Mouse (Mus musculus) stomach, embryonic 14.5 days (tissue): ENCODE data around the gene Ccdc84. TPM values are rescaled to one million over a fixed set of nuclear protein-coding genes. Genes with fewer than 3 reads are reported as not detected.
"Not testable (repeated sequence)": the region's sequence is repeated elsewhere in the genome, so short reads cannot be mapped to it uniquely, and the experiment has no call there.

Experiments
- ATAC-seq: fragments of 200-750 bp; cut with Nextera tagmentation; 2 replicates; pipeline ENCODE4 v1.8.0; 2017; ENCODE audit warnings: low read depth, moderate TSS enrichment; ENCODE audit not compliant: insufficient number of reproducible peaks, insufficient read depth, low FRiP score
- H3K27ac ChIP-seq: fragments of 300-500 bp; sonication (generic); 2 replicates; pipeline ENCODE4 v1.5.1; 2014; ENCODE audit warnings: mild to moderate bottlenecking, low read length, moderate library complexity, mixed read lengths
- H3K27me3 ChIP-seq: fragments of 300-500 bp; sonication (generic); 2 replicates; pipeline ENCODE4 v1.6.1; 2014; ENCODE audit warnings: low read length, control low read depth, mixed read lengths; ENCODE audit not compliant: control insufficient read depth, insufficient read depth
- H3K36me3 ChIP-seq: fragments of 300-500 bp; sonication (generic); 2 replicates; pipeline ENCODE4 v1.6.1; 2014; ENCODE audit warnings: mild to moderate bottlenecking, control low read depth, low read length, moderate library complexity, mixed read lengths; ENCODE audit not compliant: control insufficient read depth, insufficient read depth
- H3K4me1 ChIP-seq: fragments of 300-500 bp; sonication (generic); 2 replicates; pipeline ENCODE4 v1.6.1; 2014; ENCODE audit warnings: low read length, control low read depth, mixed read lengths; ENCODE audit not compliant: control insufficient read depth, insufficient read depth
- H3K4me2 ChIP-seq: fragments of 300-500 bp; sonication (generic); replicated peaks from 2 replicates; pipeline ENCODE4 v1.6.1; 2014; ENCODE audit warnings: low read depth, low read length, control low read depth
- H3K4me3 ChIP-seq: fragments of 300-500 bp; sonication (generic); 2 replicates; pipeline ENCODE4 v1.5.1; 2014; ENCODE audit warnings: low read depth, low read length, control low read depth
- H3K9ac ChIP-seq: fragments of 300-500 bp; sonication (generic); replicated peaks from 2 replicates; pipeline ENCODE4 v1.6.1; 2014; ENCODE audit warnings: low read depth, mild to moderate bottlenecking, control low read depth, low read length, moderate library complexity, mixed read lengths
- H3K9me3 ChIP-seq: fragments of 300-500 bp; sonication (generic); 2 replicates; pipeline ENCODE4 v1.6.1; 2016; ENCODE audit warnings: low read depth, low read length, control low read depth; ENCODE audit not compliant: control insufficient read depth
- WGBS: fragments of 180-500 bp; shearing (Covaris S2); extraction: QIAGEN DNeasy Blood & Tissue Kit; methylation state at CpG from one replicate; pipeline ENCODE4 v1.1.7; 2014; 5-methylcytosine and 5-hydroxymethylcytosine counted together
- polyA plus RNA-seq: library from polyadenylated mRNA; unstranded; fragments of >200 nt; fragmentation: Nextera tagmentation; extraction: Ambion mirVana; gene quantifications from 2 replicates; pipeline ENCODE4 v1.2.1, GENCODE M21; 2014

Gene Ccdc84
- polyA plus RNA-seq, 1 experiment from 2014 or later = 27.0 TPM

- Histone ChIP-seq H3K9ac (no peak overlapping the region), H3K27ac (no peak overlapping the region), H3K4me2 (no peak overlapping the region), H3K4me1 (no peaks in the 10 kb centered on the region), H3K4me3 (no peak overlapping the region), H3K9me3 (no peaks in the 10 kb centered on the region), H3K27me3 (no peaks in the 10 kb centered on the region), H3K36me3 (no peaks in the 10 kb centered on the region)
- WGBS = 77% methylated on average over 6 of the region's 6 CpGs
- no peak for ATAC-seq
Observed at GRCm38 (mm10) chr9:44435747-44436146, 17.4 kb upstream of the Ccdc84 start.

GRCm38 (mm10) chr9:44432577-44433185, 14.3 kb upstream of the Ccdc84 start:
- H3K27me3 ChIP-seq = no peaks in the 10 kb centered on the region
- no peak for ATAC-seq
- H3K9me3 ChIP-seq = no peaks in the 10 kb centered on the region
- no peak overlapping the region for H3K27ac ChIP-seq
- H3K4me2 ChIP-seq = no peak overlapping the region
- H3K4me3 ChIP-seq = no peak overlapping the region
- no peaks in the 10 kb centered on the region for H3K36me3 ChIP-seq
- H3K4me1 ChIP-seq = no peaks in the 10 kb centered on the region
- H3K9ac ChIP-seq = no peak overlapping the region
- WGBS = 43% methylated on average over 5 of the region's 5 CpGs

GRCm38 (mm10) chr9:44423576-44423975, 5.2 kb upstream of the Ccdc84 start:
- Histone ChIP-seq H3K9ac (no peak overlapping the region), H3K36me3 (no peaks in the 10 kb centered on the region), H3K9me3 (no peaks in the 10 kb centered on the region), H3K27ac (no peak overlapping the region), H3K27me3 (no peaks in the 10 kb centered on the region), H3K4me1 (no peaks in the 10 kb centered on the region), H3K4me3 (no peak overlapping the region), H3K4me2 (no peak overlapping the region)
- WGBS = 74% methylated on average over 4 of the region's 4 CpGs
- no peak for ATAC-seq

GRCm38 (mm10) chr9:44420280-44420898, 2.0 kb upstream of the Ccdc84 start:
- no peaks in the 10 kb centered on the region for H3K9me3 ChIP-seq
- H3K27ac ChIP-seq = no peak overlapping the region
- 71% methylated on average over 5 of the region's 5 CpGs for WGBS
- ATAC-seq = no peak
- H3K4me3 ChIP-seq = no peak overlapping the region
- H3K4me1 ChIP-seq = peaks cover 4% of the 10 kb centered on the region
- no peak overlapping the region for H3K9ac ChIP-seq
- no peaks in the 10 kb centered on the region for H3K36me3 ChIP-seq
- no peak overlapping the region for H3K4me2 ChIP-seq
- H3K27me3 ChIP-seq = no peaks in the 10 kb centered on the region

- not testable (repeated sequence) for H3K27me3 ChIP-seq
Observed at GRCm38 (mm10) chr9:44419730-44420129, 1.4 kb upstream of the Ccdc84 start.

GRCm38 (mm10) chr9:44417892-44418363, 441 bp downstream of the Ccdc84 start:
- peak overlapping the region; percentile 63; the same call in 1 of the 2 replicates for H3K27ac ChIP-seq
- peaks cover 4% of the 10 kb centered on the region for H3K4me1 ChIP-seq
- peak overlapping the region; percentile 85 for H3K4me2 ChIP-seq
- peak overlapping the region; percentile 83 for H3K9ac ChIP-seq
- H3K4me3 ChIP-seq = peak overlapping the region; percentile 88
- no peaks in the 10 kb centered on the region for H3K27me3 ChIP-seq
- H3K36me3 ChIP-seq = peaks cover 10% of the 10 kb centered on the region
- WGBS = under 1% methylated on average over 38 of the region's 38 CpGs
- peak; percentile 91 for ATAC-seq
- no peaks in the 10 kb centered on the region for H3K9me3 ChIP-seq

More at GRCm38 (mm10) chr9:44419730-44420129, 1.4 kb upstream of the Ccdc84 start:
- H3K36me3 ChIP-seq, H3K27ac ChIP-seq, H3K9me3 ChIP-seq, ATAC-seq, H3K9ac ChIP-seq, H3K4me2 ChIP-seq, H3K4me1 ChIP-seq, H3K4me3 ChIP-seq: not testable (repeated sequence)
- 91% methylated on average over 9 of the region's 9 CpGs for WGBS

- ATAC-seq = peak; percentile 61
- Histone ChIP-seq H3K4me1 (peaks cover 4% of the 10 kb centered on the region), H3K4me3 (peak overlapping the region; percentile 88), H3K4me2 (peak overlapping the region; percentile 85), H3K27ac (peak overlapping the region; percentile 63; the same call in 1 of the 2 replicates), H3K27me3 (no peaks in the 10 kb centered on the region), H3K9me3 (no peaks in the 10 kb centered on the region), H3K36me3 (peaks cover 16% of the 10 kb centered on the region), H3K9ac (peak overlapping the region; percentile 83)
- 7% methylated on average over 26 of the region's 26 CpGs for WGBS
Observed at GRCm38 (mm10) chr9:44417156-44417891, 1.0 kb downstream of the Ccdc84 start.

GRCm38 (mm10) chr9:44412781-44413180, 5.6 kb downstream of the Ccdc84 start:
- Histone ChIP-seq H3K9me3 (no peaks in the 10 kb centered on the region), H3K4me2 (no peak overlapping the region), H3K27me3 (no peaks in the 10 kb centered on the region), H3K36me3 (peaks cover 51% of the 10 kb centered on the region), H3K27ac (no peak overlapping the region), H3K9ac (no peak overlapping the region), H3K4me1 (peaks cover 4% of the 10 kb centered on the region), H3K4me3 (no peak overlapping the region)
- 77% methylated on average over 2 of the region's 2 CpGs for WGBS
- ATAC-seq = no peak
